25 mouse cellular contexts compared by ENCODE assay signal in genomic region chr6:61876302-61876701, GRCm38 (mm10).
"Had no signal": no experiment of that assay in that cellular context is flagged by ENCODE, and none has a peak within 500 bp of the region (broad histone marks: within the 10 kb centered on the region; RNA-seq: fewer than 3 reads in every experiment).

No protein-coding gene starts in this region.

- H3K27me3 ChIP-seq: heart, embryonic 13.5 days; heart, embryonic 15.5 days; hindbrain, embryonic 13.5 days; hindbrain, embryonic 15.5 days; kidney, embryonic 15.5 days; limb, embryonic 13.5 days; limb, embryonic 15.5 days; liver, embryonic 12.5 days had no signal

- H3K4me3 ChIP-seq: heart, adult 2 months; heart, embryonic 13.5 days; heart, embryonic 15.5 days; hindbrain, embryonic 13.5 days; hindbrain, embryonic 15.5 days; kidney, embryonic 15.5 days; limb, embryonic 13.5 days; limb, embryonic 15.5 days; liver, embryonic 12.5 days had no signal

- DNase-seq: gastrocnemius, postnatal 14 days; gastrocnemius, postnatal 36 days; heart, adult 11 months; heart, adult 2 months; heart, postnatal 14 days; heart, postnatal 36 days; kidney, adult 11 months; kidney, adult 2 months; kidney, adult 9 months; kidney, postnatal 14 days; kidney, postnatal 36 days; layer of hippocampus, adult 9-11 months; layer of hippocampus, postnatal 36 days; left cerebral cortex, postnatal 4 days had no signal

- ATAC-seq: hindbrain, postnatal 0 days; intestine, embryonic 16.5 days; liver, embryonic 12.5 days had no signal

- H3K4me2 ChIP-seq: heart, embryonic 11.5 days; heart, embryonic 13.5 days; heart, embryonic 15.5 days; hindbrain, embryonic 13.5 days; hindbrain, embryonic 15.5 days; kidney, embryonic 15.5 days; limb, embryonic 13.5 days; limb, embryonic 15.5 days; liver, embryonic 12.5 days had no signal

- H3K36me3 ChIP-seq: heart, embryonic 13.5 days; heart, embryonic 15.5 days; hindbrain, embryonic 13.5 days; hindbrain, embryonic 15.5 days; kidney, embryonic 15.5 days; limb, embryonic 13.5 days; limb, embryonic 15.5 days; liver, embryonic 12.5 days had no signal
